Mouse (Mus musculus) intestine, postnatal 0 days (tissue): Measurements from ENCODE around the gene Rbms1. TPM values are rescaled to one million over a fixed set of nuclear protein-coding genes. Genes with fewer than 3 reads are reported as not detected.
A peak's percentile ranks its signal among the peaks of the same experiment; 100 is the strongest.

Experiments
- ATAC-seq: fragments of 200-750 bp; cut with Nextera tagmentation; 2 replicates; pipeline ENCODE4 v1.8.0; 2017; ENCODE audit warnings: mild to moderate bottlenecking, moderate TSS enrichment, moderate library complexity
- H3K27ac ChIP-seq: fragments of 300-500 bp; sonication (generic); 2 replicates; pipeline ENCODE4 v1.5.1; 2014; ENCODE audit warnings: mild to moderate bottlenecking, low read depth, low read length, moderate library complexity
- H3K27me3 ChIP-seq: fragments of 300-500 bp; sonication (generic); replicated peaks from 2 replicates; pipeline ENCODE4 v1.6.1; 2014; ENCODE audit warnings: low read length, mixed read lengths; ENCODE audit not compliant: control insufficient read depth, insufficient read depth
- H3K36me3 ChIP-seq: fragments of 300-500 bp; sonication (generic); 2 replicates; pipeline ENCODE4 v1.6.1; 2014; ENCODE audit warnings: mild to moderate bottlenecking, moderate library complexity; ENCODE audit not compliant: control insufficient read depth, insufficient read depth
- H3K4me1 ChIP-seq: fragments of 300-500 bp; sonication (generic); replicated peaks from 2 replicates; pipeline ENCODE4 v1.6.1; 2014; ENCODE audit warnings: antibody characterized with exemption, low read length, mixed read lengths; ENCODE audit not compliant: control insufficient read depth, insufficient read depth
- H3K4me2 ChIP-seq: fragments of 300-500 bp; sonication (generic); replicated peaks from 2 replicates; pipeline ENCODE4 v1.6.1; 2014; ENCODE audit warnings: low read depth, mild to moderate bottlenecking, moderate library complexity
- H3K4me3 ChIP-seq: fragments of 300-500 bp; sonication (generic); 2 replicates; pipeline ENCODE4 v1.5.1; 2014; ENCODE audit warnings: low read depth, low read length
- H3K9ac ChIP-seq: fragments of 300-500 bp; sonication (generic); 2 replicates; pipeline ENCODE4 v1.6.1; 2014; ENCODE audit warnings: mild to moderate bottlenecking, low read depth, low read length
- H3K9me3 ChIP-seq: fragments of 300-500 bp; sonication (generic); 2 replicates; pipeline ENCODE4 v1.6.1; 2016; ENCODE audit warnings: mixed run types; ENCODE audit not compliant: control insufficient read depth
- CTCF ChIP-seq: sonication (generic); IDR thresholded peaks from 2 replicates; pipeline ENCODE4 v1.5.1; 2016; ENCODE audit warnings: low read depth, mild to moderate bottlenecking, control low read depth, antibody characterized with exemption, moderate library complexity
- WGBS: fragments of 180-500 bp; shearing (Covaris S2); extraction: QIAGEN DNeasy Blood & Tissue Kit; methylation state at CpG from one replicate; pipeline ENCODE4 v1.1.7; 2014; 5-methylcytosine and 5-hydroxymethylcytosine counted together
- polyA plus RNA-seq: library from polyadenylated mRNA; unstranded; fragments of >200 nt; fragmentation: Nextera tagmentation; extraction: Ambion mirVana; gene quantifications from 2 replicates; pipeline ENCODE4 v1.2.1, GENCODE M21; 2015

Gene Rbms1
- polyA plus RNA-seq, 1 experiment from 2014 or later = 41.4 TPM

DNA sequence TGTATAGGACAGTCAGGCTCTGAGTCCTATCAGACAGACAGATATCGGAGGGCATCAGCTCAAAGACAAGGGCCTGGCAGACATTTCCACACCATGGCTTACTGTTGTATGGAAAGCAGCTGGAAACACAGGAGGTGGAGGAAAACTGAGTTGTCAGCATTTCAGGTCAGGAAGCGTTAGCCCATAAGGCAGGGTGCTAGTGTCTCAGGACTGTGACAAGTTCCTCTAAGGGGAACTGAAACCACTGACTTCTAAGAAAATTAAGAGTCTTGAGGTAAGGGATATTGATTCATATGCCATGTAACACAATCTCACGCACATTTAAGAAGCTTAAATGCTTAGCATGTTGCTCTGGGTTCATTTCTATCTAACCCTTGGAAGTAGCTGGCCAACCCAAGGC, 141.4 kb downstream of the Rbms1 start:
- 93% methylated on average over 3 of the region's 3 CpGs for WGBS
- TF ChIP-seq CTCF = no peak
- Histone ChIP-seq H3K9ac (no peak overlapping the region), H3K4me2 (no peak overlapping the region), H3K27me3 (no peaks in the 10 kb centered on the region), H3K4me3 (no peak overlapping the region), H3K36me3 (no peaks in the 10 kb centered on the region), H3K27ac (no peak overlapping the region), H3K4me1 (no peaks in the 10 kb centered on the region), H3K9me3 (no peaks in the 10 kb centered on the region)
- ATAC-seq = no peak

DNA sequence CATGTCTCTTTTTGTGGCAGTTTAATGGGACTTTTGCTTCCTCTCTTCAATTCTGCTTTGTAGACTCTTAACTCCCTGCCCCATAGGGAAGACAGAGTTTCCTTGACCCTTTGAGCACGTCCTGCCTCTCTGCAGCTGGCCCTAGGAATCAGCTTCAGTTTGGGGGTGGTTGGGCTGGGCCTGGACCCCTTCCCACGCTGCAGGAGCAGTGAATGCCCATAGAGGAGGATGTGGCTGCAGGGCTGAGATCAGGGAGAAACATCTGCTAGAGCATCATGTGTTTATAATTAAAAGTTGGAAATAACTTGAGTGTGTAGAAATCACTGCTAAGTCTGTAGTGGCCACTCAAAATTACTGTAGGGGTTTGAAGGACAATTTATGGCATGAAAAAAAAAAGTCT, 144.4 kb downstream of the Rbms1 start:
- Histone ChIP-seq H3K4me3 (no peak overlapping the region), H3K27ac (no peak overlapping the region)
- 52% methylated on average over 2 of the region's 2 CpGs for WGBS

DNA sequence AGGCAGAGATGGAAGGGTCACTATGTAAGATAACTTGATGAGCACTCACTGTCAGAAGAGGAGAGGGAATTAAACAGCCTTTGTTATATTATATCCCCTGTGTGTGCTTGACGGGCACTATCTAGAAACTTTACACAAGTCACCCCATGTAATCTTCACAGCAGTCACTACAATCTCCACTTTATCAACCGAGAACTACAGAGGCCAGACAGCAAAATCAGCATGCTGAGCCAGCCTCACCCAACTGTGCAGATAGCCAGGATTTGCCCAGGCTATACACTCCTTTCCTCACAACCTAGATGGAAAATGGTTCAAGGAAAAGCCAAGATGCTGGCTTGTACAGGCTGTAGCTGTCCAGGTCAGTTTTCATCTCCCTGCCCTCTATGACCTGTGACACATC, 146.7 kb downstream of the Rbms1 start:
- no peaks in the 10 kb centered on the region for H3K27me3 ChIP-seq
- ATAC-seq = no peak
- no peak overlapping the region for H3K4me2 ChIP-seq
- no peaks in the 10 kb centered on the region for H3K4me1 ChIP-seq
- no peak overlapping the region for H3K27ac ChIP-seq
- H3K4me3 ChIP-seq = no peak overlapping the region
- no peaks in the 10 kb centered on the region for H3K36me3 ChIP-seq
- no peaks in the 10 kb centered on the region for H3K9me3 ChIP-seq
- WGBS = 56% methylated on average over 2 of the region's 2 CpGs
- no peak overlapping the region for H3K9ac ChIP-seq
- TF ChIP-seq CTCF = no peak

More for the DNA sequence above, 144.4 kb downstream of the Rbms1 start:
- Histone ChIP-seq H3K9ac (no peak overlapping the region), H3K9me3 (no peaks in the 10 kb centered on the region), H3K4me1 (no peaks in the 10 kb centered on the region), H3K36me3 (no peaks in the 10 kb centered on the region), H3K27me3 (no peaks in the 10 kb centered on the region), H3K4me2 (no peak overlapping the region)
- TF ChIP-seq CTCF = no peak
- ATAC-seq = no peak

DNA sequence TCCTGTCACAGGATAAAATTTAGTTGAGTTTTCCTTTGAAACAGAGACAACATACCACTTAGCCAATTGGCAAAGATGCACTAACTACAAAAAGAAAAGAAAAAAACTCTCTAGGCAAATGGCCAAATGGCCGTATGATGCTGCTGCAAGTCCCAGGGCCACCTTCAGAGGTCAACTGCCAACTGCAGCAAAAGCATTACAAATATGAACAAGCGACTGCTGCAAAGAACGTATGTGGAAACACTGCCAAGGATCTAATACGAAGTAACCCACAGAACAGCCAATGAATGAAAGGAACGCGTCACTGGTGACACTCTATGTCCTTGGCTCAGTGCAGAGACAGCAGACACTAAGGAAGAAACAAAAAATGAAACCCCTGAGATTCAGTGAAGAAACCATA, 148.2 kb downstream of the Rbms1 start:
- WGBS = 72% methylated on average over 6 of the region's 6 CpGs
- no peak for TF ChIP-seq CTCF
- Histone ChIP-seq H3K9ac (no peak overlapping the region), H3K4me3 (no peak overlapping the region), H3K4me2 (no peak overlapping the region), H3K4me1 (no peaks in the 10 kb centered on the region), H3K27me3 (no peaks in the 10 kb centered on the region), H3K27ac (no peak overlapping the region), H3K9me3 (no peaks in the 10 kb centered on the region), H3K36me3 (no peaks in the 10 kb centered on the region)
- ATAC-seq = no peak

DNA sequence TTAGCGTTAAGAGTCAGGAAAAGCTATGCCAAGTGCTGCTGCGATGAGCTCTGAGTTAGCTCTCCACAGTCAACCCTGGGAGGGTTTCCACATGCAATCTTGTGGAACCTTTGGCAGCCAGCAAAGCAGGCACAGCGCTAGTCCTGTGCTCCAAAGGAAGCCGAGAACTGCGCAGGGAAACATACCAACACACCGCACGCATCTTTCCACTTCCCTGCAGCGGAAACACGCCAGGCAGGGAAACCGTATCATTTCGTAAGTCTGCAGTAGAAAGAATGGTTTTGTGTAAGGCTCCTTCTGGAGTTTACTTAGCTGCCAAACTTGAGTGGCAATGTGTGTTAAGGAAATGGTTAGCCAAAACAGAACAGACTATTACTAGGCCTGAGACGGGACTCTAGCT, 150.0 kb downstream of the Rbms1 start:
- ATAC-seq = no peak
- H3K27ac ChIP-seq = no peak overlapping the region
- peaks cover 6% of the 10 kb centered on the region; the same call in 1 of the 2 replicates for H3K4me1 ChIP-seq
- no peaks in the 10 kb centered on the region for H3K27me3 ChIP-seq
- H3K9ac ChIP-seq = no peak overlapping the region
- WGBS = 87% methylated on average over 12 of the region's 12 CpGs
- H3K36me3 ChIP-seq = no peaks in the 10 kb centered on the region
- no peak for TF ChIP-seq CTCF
- H3K4me2 ChIP-seq = no peak overlapping the region
- H3K4me3 ChIP-seq = no peak overlapping the region
- no peaks in the 10 kb centered on the region for H3K9me3 ChIP-seq

DNA sequence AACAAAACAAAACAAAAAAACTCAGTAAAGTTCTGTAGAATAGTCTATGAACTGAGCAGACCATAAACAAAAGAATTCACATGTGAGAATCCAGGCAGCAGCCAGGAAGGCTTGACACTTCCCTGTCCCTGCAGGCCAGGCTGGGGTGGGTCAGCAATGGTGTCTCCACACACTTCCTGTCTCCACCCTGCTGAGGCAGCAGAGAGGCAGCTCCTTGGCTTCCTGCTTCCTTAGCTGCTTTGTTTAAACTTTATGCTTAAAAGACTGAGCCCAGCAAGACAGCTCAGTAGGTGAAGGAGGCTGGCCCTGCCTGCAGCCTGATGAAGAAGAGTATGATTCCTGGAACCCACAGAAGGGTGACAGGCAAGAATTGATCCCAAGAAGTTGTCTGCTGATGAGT, 152.4 kb downstream of the Rbms1 start:
- H3K36me3 ChIP-seq = no peaks in the 10 kb centered on the region
- TF ChIP-seq CTCF = peak; percentile 54
- H3K27ac ChIP-seq = peak overlapping the region; percentile 62; the same call in 1 of the 2 replicates
- peaks cover 12% of the 10 kb centered on the region; the same call in 1 of the 2 replicates for H3K4me1 ChIP-seq
- H3K9me3 ChIP-seq = no peaks in the 10 kb centered on the region
- no peak overlapping the region for H3K9ac ChIP-seq
- H3K27me3 ChIP-seq = no peaks in the 10 kb centered on the region
- H3K4me3 ChIP-seq = no peak overlapping the region
- no peak overlapping the region for H3K4me2 ChIP-seq
- ATAC-seq = peak; percentile 66

DNA sequence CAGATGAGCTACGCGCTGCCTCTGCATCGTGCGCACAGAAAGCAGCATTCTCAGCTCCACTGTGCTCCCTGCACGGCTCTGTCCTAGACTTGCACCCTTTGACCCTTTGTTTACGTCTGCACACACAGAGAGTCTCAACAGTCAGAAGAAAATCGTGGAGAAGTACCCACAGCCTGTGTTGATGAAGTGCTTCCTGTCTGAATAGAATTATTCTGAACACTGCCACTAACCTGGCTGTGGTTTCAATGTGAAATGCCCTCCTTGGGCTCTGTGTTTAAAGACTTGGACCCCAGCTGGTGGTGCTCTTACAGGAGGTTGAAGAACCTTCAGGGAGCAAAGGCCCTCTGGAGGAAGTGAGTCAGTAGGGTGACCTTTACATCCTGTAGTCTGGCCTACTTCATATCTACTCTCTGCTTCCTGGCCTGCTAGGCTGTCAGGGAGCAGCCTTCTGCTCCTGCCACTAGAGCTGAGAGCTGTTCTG, 153.5 kb downstream of the Rbms1 start:
- 49% methylated on average over 7 of the region's 7 CpGs for WGBS
- TF ChIP-seq CTCF = peak; percentile 3; the same call in 1 of the 2 replicates
- Histone ChIP-seq H3K4me2 (no peak overlapping the region), H3K9me3 (no peaks in the 10 kb centered on the region), H3K36me3 (no peaks in the 10 kb centered on the region), H3K4me1 (peaks cover 12% of the 10 kb centered on the region; the same call in 1 of the 2 replicates), H3K9ac (no peak overlapping the region), H3K4me3 (no peak overlapping the region), H3K27me3 (no peaks in the 10 kb centered on the region), H3K27ac (peak overlapping the region; percentile 62; the same call in 1 of the 2 replicates)
- ATAC-seq = peak; percentile 40; the same call in 1 of the 2 replicates
